Mouse (Mus musculus): ENCODE data around the gene Pkhd1.

GRCm38 (mm10) chr1:20306116-20306515 lies 311.7 kb downstream of the Pkhd1 start:
- TF ChIP-seq POLR2A (IDR thresholded peaks at IDR 0.05; ENCODE audit: insufficient read length, low read depth) (no peak), MAX (IDR thresholded peaks at IDR 0.05; ENCODE audit: low read depth) (no peak), CEBPB (IDR thresholded peaks at IDR 0.05; ENCODE audit: insufficient read depth, poor library complexity, severe bottlenecking) (no peak), E2F4 (IDR thresholded peaks at IDR 0.05; ENCODE audit: insufficient read depth) (no peak), MYOD1 (IDR thresholded peaks at IDR 0.05; ENCODE audit: control insufficient read depth in 1 of 3, insufficient read length in 2 of 3, low read depth in 2 of 3) (no peak), USF1 (IDR thresholded peaks at IDR 0.05; ENCODE audit: low read depth) (no peak), REST (IDR thresholded peaks at IDR 0.05; ENCODE audit: insufficient read depth, insufficient read length) (no peak), TCF3 (IDR thresholded peaks at IDR 0.05; ENCODE audit: insufficient read length, low read depth) (no peak), POLR2AphosphoS2 (IDR thresholded peaks at IDR 0.05; ENCODE audit: insufficient read length, low read depth) (no peak), TCF12 (IDR thresholded peaks at IDR 0.05; ENCODE audit: insufficient read depth, poor library complexity, severe bottlenecking) (no peak), SRF (IDR thresholded peaks at IDR 0.05; ENCODE audit: control insufficient read depth, insufficient read length, low read depth) (no peak)
